Mouse (Mus musculus) cerebellum, adult 11-12 months (tissue): Measurements from ENCODE around the gene Tbc1d16.

Experiments
- DNase-seq: peaks from one replicate; pipeline ENCODE4 v3.0.0; 2022

The Tbc1d16 gene

DNA sequence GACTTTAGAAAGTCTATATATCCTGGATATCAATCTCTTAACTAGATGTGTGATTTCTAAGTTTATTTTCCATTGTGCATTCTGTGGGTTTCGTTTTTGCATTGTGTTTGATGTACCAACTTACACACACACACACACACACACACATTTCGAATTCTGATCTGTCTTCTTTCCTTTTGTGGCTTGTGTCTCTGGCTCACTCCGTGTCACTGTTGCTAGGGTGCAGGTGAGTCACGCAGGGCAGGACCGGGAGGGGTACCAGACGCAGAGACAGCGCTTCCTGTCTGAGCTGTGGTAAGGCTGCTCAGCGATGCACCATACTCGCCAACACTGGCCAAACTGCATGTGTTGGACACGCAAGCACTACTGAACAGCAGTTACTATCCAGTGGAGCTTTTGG lies 62.3 kb downstream of the Tbc1d16 start:
- DNase-seq: no peak

DNA sequence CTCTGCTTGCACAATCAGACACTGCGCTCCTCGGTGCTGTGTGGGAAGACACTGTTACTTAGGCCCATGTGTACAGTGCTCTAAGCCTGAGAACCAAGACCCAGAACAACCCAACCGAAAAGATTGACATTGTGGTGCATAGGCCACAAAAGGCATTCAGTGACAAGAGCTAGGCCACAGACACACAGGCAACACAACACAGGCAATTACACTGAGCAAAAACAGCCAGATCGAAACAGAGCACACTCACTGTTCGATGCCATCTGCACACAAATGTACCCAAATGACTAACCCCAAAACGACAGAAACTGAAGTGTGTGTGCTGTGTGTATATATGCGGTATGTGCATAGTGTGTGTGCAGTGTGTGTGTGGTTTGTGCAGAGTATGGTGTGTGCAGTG lies 63.9 kb downstream of the Tbc1d16 start:
- DNase-seq: no peak

DNA sequence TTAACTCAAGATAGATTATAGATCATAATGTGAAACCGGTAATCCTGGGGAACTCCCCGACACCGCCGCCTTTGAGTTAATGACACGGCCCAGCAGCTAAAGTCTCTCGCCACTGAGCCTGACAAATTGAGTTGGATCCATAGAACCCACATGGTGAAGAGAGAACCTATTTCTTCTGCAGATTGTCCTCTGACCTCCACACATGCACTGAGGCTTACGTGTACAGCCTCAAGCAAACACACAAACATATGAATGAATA lies 64.6 kb downstream of the Tbc1d16 start:
- no peak for DNase-seq

- no peak for DNase-seq
Observed at GRCm38 (mm10) chr11:119162959-119163733, 65.2 kb downstream of the Tbc1d16 start.

- DNase-seq: no peak
Observed at GRCm38 (mm10) chr11:119161665-119162064, 66.6 kb downstream of the Tbc1d16 start.

DNA sequence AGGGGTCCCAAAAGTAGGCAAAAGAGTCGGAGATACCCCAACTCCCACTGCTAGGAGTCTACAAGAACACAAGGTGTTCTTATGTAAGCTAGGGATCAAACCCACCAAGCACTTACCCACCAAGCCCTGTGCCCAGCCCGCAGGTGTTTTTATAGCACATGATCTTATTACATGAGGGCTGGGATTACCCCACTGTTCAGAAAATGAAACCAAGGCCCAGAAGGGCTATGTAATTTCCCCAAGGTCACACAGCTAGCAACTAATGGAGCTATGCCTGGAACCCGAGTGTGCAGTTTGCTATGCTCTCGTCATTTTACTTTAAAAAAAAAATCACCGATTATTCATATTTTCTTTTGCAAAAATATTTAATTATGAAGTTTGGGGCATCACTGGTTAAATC lies 68.2 kb downstream of the Tbc1d16 start:
- DNase-seq: no peak

DNA sequence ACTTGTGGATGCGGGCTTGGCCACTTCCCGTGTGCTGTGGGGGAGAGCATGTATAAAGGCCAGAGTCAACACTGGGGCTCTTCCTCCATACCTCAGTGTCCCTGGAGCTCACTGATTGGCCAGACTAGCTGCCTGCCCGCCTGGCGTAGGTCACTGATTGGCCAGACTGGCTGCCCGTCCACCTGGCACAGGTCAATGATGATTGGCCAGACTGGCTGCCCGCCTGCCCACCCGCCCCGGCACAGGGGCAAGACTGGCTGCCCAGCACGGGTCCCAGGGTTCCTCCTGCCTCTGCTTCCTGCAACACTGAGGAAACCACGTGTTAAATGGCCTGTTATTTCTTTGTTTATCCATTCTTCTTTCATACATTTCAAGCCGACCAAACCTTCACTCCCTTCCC lies 68.8 kb downstream of the Tbc1d16 start:
- DNase-seq: peak; percentile 37

DNA sequence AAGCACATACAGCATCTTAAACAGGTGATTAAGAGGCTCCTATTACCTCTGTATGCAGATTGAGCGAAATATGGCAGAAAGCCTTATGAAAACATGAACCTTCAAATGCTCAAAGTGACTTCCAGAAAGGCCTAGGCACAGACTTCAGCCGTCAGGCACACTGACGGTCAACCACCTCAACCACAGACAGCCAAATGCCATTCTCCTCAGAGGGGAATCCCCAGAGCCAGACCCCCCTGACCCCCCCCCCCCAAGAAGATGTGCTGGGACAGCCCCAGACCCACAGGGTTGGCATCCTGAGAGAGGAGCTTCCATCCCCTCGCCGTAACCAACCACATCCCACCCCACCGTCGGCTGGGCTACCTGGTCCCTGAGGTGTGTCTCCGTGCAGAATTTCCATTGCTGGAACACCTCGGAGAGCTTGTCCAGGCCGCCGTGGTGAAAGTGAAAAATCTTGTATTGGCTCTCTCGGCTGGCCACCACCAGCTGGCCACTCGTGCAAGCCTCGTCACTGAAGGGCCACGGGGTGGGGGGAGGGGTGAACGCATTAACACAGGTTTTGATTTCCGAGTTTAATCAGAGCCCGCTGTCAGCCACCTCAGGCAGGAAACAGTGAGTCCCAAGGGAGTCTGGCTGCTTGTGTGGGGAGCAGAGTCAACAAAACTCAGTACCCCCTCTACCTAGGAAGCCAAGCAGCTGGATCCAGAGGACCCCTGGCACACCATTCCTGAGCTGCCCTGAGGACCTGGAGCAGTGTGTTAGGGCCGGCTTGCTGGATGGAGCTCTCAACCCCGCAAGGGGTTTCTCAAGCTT lies 70.7 kb downstream of the Tbc1d16 start:
- DNase-seq: no peak

- DNase-seq: no peak
Observed at GRCm38 (mm10) chr11:119156481-119157254, 71.6 kb downstream of the Tbc1d16 start.

DNA sequence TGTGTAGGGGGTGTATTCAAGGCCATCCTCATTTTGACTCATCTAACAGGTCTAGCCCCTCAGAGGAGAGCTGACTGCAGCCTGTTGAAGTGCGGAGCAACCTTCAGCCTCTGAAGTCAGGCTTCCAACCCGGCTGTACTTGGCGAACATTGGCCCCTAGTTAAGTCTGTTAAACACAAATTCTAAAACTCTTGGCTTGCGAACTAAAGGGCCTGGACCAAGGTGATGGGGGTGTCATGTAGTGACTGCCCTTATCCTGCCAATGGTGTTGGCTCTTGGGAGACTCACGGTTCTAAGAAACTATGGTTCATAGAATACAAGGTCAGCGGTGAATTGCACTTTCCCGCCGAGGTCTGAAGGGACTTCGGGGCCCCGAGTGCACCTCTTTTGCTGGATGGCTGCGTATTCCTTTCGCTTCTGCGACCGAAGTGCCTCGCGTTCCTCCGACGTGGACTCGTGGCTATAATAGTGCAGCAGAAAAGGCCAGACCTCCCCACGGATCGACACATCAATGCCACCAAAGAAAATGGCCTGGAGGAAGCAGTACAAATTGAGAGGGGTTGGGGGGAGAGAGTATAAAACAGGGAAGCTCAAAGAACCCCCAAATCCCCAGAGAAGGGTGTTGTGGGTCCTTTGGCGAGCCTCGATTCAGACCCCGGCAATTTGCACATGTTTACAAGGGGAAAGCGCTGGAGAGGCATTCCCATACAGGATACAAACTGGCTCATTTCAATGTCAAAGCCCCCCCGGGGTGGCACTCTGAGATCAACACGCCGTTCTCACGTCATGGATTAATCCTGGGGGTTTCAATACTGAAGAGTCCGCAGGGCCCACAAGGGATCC lies 72.4 kb downstream of the Tbc1d16 start:
- DNase-seq: no peak

DNA sequence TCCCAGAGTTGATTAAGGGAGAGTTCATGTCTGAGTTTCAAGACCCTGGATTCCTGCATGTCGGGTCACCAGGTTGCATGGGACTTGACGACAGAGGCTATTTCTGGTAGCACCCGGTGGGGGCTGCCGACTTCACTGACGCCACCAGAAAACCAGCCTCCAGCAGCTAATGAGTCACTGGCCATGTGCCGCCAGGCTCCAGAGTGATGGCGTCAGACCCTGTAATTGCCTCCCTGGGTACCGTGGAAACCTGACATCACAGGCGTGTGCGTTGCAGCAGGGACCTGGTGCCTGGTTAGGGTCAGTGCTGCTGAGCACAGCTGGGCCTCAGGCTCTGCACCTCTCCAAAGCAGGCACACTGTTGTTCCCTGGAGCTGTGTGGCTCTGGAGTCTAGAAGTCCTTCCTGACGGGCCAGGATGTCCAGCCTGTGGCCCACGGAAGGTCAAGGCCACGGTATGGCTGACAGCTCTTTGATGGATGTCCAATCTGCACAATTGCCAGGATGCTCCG lies 75.9 kb downstream of the Tbc1d16 start:
- DNase-seq: no peak

GRCm38 (mm10) chr11:119151073-119151607 lies 77.2 kb downstream of the Tbc1d16 start:
- DNase-seq: no peak

DNA sequence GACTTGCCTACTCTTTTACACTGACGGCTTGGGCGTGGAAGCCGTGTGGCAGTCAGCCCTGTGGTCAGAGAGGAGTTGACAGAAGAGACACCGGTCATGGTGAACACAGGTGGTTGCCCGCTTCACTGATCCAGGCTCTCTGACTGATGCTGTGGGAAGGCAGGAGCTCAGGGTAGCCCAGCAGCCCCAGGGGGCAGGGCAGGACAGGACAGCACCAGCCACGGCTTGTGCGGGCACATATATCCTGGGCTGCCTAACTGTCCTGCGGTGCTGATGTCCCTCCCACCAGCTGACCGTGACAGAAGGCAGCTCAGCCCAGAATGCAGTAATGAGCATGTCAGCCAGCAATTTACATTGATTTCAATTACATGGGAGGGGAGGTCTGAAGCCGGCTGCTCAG lies 77.9 kb downstream of the Tbc1d16 start:
- no peak for DNase-seq

DNA sequence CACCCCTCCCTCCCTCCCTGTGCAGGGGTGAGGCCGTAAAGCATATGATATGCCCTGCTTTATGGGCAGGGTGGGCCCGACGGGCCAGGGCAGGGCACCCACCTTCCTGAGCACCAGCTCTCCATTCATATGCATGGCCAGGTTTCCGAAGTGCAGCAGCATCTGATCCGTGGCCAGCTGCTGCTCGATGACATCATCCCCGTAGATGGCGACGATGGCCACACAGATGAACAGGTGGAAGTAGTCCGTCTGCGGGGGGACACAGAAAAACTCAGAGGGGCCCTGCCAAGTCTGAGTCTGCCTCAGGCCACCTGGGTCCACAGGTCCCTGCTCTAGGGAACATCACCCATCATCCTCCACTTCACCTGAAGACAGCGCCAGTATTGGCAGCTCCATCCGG lies 79.5 kb downstream of the Tbc1d16 start:
- no peak for DNase-seq

- no peak for DNase-seq
Observed at GRCm38 (mm10) chr11:119147153-119147552, 81.1 kb downstream of the Tbc1d16 start.

DNA sequence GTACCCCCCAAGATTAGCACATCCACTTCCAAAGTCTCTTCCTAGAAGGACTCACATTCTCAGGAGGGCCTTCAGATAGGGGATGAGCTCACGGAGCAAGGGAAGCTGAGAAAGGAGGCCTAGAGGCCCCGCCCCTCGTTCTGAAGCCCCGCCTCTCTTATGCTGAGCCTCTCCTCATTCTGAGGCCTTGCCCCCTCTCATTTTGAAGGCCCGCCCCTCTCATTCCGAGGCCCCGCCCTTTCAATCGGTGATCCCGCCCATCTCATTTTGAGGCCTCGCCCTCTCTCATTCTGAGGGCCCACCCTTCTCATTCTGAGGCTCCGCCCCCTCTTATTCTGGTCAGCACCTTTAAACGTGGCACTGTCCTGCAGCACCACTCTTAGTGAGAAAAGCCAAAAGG lies 82.2 kb downstream of the Tbc1d16 start:
- DNase-seq: no peak

DNA sequence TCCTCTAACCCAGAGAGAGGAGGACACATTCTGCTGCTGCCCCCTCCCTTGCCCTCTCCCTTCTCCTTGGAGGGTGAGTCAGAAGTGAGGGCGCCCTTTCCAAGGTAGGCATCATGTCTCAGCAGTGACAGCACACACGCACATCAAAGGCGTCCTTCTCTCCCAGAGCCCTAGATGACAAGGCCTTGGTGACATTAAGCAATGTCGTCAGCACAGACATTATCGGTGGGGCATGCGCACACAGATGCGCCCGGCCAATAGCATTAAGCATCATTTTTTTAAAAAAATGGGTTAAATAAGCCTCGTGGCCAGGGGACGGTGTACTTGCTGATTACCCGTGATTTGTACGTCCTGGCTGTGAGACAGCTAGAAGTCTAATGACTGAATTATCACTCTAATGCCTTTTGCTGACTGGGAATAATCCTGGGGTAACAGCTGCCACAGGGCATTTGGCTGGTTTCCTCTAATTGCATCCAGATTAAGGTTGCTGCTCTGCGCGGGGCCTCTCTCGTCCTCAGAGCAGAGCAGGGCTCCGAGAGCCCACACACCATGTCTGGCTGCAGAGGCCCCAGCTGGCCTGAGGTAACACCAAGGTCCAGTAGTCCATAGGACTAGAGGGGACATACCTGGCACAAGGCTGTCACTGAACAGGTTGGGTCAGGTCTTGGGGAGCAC lies 83.4 kb downstream of the Tbc1d16 start:
- DNase-seq: no peak

GRCm38 (mm10) chr11:119143376-119144002 lies 84.8 kb downstream of the Tbc1d16 start:
- no peak for DNase-seq

GRCm38 (mm10) chr11:119142615-119143014 lies 85.7 kb downstream of the Tbc1d16 start:
- DNase-seq: no peak

DNA sequence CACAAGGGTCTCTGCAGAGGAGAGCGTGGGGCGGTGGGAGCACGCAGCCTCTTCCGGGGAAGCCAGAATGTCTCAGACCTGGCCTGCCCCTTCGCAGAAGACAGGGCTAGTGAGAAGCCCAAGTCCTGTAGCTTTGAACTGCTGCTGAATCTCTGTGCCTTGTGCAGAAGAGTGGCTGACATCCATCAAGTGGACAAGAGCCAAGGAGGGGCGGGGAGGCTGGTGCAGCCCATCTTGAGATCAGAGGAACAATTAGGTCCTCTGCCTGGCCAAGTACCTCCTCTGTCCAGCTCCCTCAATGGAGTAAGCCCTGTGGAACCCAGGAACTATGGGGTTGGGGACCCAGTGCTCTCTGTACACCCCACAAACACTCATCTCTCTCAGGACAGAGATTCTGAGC lies 89.3 kb downstream of the Tbc1d16 start:
- DNase-seq: no peak

- no peak for DNase-seq
Observed at GRCm38 (mm10) chr11:119138205-119138604, 90.1 kb downstream of the Tbc1d16 start.
